Mouse (Mus musculus) brain, adult 2 months (tissue): ENCODE results near the gene Hmga1.

ENCODE experiments used
- DNase-seq: peaks from one replicate; pipeline ENCODE4 v3.0.0; 2011; ENCODE audit warnings: low read depth, low spot score

Gene Hmga1

GRCm38 (mm10) chr17:27588231-27588630, 31.9 kb downstream of the Hmga1 start:
- no peak for DNase-seq

DNA sequence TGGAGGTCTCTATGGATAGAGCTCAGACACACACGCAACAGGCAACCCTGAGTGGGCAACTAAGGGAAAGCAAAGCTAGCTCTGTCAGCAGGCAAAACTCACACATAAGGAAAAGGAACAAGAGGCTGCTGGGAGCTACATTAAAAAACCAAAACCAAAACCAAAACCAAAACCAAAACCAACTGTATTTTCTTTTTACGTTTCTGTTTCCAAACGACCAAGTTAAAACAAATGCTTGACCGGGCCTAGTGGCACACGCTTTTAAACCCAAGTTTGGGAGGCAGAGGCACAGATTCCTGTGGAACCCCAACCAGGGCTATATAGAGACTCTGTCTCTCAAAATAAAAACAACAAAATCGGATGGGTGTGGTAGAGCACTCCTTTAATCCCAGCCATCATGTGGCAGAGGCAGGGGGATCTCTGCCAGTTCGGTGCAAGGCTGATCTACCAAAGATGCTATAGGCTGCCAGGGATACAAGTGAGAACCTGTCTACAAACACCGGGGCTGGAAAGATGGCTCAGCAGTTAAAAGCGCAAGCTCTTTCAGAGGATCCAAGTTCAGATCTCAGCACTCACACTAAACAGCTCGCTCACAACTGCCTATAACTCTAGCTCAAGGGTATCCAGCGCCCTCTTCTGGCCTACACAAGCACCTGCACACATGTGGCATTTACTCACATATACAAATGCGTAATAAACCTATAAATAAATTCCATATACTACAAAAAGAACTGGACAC, 35.7 kb downstream of the Hmga1 start:
- DNase-seq = no peak

- no peak for DNase-seq
Observed at GRCm38 (mm10) chr17:27592565-27592910, 36.2 kb downstream of the Hmga1 start.

DNA sequence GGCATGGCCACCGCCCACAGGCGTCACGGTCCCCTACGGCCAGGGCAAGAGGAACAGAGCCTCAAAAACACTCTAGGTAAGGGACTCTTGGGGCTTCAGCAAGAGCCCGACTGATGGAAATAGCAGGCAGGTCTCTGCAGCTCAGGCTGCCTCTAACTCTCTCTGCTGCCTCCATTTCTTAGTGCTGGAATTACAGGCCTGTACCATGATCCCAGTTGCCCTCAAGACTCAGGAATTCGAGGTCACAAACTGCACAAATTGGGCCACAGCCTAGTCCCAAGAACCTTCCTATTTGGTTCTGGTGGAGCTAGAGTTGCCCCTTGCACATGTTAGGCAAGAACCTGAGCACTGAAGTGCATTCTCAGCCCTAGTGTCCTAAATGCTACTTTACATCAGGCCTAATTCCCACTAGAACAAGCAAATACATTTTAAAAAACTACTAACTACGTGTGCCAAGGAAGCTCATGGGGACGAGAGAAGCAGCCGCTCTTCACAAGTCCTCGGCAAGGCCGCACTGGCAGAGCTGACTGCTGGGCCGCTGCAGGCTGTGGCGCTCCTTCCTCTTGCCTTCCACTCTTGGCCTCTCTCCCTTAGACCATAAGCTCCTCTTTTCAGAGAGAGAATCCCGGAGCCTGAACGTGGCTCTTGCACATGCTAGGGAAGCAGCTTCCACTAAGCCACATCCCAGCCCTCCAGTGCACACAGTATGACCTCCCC, 39.5 kb downstream of the Hmga1 start:
- peak; percentile 75 for DNase-seq

DNA sequence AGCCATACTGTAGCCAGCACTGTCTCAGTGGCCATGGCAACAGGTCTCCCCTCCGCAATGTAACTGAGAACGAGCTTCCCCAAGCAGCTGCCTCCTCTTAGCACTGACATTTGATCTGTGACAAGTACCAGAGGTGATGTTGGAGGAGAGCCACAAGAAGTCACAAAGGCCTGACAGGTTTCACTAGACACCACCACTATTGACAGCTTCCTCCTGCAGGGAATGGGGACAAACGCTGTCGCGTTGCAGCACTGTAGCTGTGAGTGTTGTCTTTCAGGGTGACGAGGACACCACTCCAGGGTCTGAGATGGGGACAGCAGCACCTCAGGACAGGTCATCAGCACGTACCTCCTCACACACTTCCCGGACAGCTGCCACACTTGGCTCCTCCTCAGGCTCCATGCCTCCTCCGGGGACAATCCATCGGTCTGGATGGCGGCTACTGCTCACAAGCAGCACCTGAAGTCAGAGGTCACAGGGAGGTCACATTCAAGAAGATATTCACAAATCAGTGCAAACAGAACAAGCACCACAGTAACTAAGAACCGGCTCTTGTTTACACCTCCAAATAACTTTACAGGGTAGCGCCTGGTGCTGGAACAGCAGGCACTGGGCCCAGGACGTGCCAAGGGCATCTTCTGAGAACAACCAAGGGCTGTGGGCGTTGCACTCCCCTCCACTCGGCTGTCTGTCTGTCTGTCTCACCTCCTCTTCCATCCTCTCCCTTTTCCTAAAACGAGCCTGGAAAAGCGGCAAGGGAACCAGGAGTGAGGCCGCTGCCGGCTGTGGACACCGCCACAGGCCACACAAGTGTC, 40.3 kb downstream of the Hmga1 start:
- DNase-seq = no peak

GRCm38 (mm10) chr17:27600286-27600685, 44.0 kb downstream of the Hmga1 start:
- no peak for DNase-seq

GRCm38 (mm10) chr17:27600869-27601268, 44.6 kb downstream of the Hmga1 start:
- DNase-seq = peak; percentile 93

- no peak for DNase-seq
Observed at GRCm38 (mm10) chr17:27603036-27603435, 46.7 kb downstream of the Hmga1 start.

DNA sequence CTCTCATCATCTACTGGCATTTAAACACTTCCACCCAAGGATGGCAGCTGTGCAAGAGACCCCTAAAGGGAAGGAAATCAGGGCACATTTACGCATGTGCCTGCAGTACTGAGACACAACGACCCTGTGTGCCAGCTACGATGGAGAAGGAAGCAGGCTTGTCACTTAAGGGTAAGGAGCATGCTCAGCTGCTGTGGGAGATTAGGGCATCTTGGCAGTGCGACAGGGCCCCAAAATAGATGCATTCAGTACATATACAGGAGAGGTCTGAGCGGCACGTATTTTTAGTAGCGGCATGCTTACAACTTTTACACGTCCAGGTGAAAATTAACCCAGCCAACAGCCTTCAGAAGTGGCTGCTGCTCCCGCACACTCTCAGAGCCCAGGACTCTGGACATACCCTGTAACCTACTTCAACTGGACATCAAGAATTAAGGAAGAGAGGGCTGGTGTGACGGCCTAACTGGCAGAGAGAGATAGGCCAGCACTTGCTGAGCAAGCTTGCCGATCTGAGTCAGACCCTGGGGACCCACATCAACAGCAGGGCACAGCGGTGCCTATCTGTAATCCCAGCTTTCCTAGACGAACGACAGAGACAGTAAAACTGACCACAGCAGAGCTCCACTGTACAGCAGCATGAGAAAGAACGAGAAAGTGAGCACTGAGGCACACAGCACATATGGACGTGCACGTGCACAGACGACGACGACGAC, 47.4 kb downstream of the Hmga1 start:
- DNase-seq = peak; percentile 83

DNA sequence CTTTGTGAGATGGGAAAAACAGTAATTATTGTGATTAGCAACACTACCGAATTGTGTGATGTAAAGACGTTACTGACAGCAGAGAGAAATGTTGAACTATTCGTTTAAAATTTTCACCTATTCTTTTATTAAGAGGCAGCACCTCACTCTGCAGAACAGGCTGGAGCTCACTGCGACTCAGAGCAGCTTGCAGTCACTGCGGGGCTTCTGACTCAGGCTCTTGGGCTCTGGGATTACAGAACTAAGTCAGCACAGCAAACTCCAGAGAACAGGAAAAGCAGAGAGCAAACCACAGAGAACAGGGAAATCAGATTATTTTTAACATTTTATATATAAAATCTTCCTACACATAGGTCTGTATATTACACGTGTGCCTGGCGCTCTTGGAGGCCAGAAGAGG, 53.3 kb downstream of the Hmga1 start:
- DNase-seq = peak; percentile 83

GRCm38 (mm10) chr17:27610679-27611518, 54.6 kb downstream of the Hmga1 start:
- DNase-seq = peak; percentile 94

DNA sequence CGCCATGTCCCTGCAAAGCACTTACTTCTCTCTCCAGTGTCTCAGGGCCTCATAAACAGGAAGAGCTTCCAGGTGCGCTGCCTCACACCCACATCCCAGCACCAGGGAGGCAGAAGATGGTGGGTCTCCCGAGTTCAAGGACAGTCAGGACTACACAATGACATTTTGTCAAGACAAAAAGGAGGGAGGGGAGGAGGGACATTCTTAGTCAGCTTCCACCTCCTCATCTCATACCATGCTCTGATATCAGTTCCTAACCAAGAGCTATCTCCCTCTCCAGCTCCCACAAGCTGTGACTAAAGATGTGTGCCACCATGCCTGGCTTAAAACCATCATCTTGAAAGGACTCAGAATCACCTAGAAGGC, 55.2 kb downstream of the Hmga1 start:
- peak; percentile 68 for DNase-seq

DNA sequence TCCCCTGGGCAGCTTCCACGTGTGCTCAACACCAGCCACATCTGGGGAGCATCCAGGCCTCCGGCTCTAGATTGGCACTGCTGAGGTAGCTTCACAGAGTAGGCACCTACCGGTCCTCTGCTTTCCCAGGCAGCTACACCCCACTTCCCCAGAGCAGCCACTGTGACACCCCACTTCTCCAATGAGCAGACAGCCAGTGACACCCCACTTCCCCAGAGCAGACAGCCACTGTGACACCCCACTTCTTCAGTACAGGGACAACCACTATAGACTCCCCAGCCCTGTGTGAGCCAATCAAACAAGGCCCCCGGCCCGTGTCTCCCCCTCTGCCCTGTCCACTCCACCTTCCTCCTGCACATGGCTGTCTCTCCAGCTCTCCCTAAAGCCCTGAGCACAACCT, 55.7 kb downstream of the Hmga1 start:
- DNase-seq = no peak

- peak; percentile 69 for DNase-seq
Observed at GRCm38 (mm10) chr17:27613016-27613415, 56.7 kb downstream of the Hmga1 start.
